In the genomic region with DNA sequence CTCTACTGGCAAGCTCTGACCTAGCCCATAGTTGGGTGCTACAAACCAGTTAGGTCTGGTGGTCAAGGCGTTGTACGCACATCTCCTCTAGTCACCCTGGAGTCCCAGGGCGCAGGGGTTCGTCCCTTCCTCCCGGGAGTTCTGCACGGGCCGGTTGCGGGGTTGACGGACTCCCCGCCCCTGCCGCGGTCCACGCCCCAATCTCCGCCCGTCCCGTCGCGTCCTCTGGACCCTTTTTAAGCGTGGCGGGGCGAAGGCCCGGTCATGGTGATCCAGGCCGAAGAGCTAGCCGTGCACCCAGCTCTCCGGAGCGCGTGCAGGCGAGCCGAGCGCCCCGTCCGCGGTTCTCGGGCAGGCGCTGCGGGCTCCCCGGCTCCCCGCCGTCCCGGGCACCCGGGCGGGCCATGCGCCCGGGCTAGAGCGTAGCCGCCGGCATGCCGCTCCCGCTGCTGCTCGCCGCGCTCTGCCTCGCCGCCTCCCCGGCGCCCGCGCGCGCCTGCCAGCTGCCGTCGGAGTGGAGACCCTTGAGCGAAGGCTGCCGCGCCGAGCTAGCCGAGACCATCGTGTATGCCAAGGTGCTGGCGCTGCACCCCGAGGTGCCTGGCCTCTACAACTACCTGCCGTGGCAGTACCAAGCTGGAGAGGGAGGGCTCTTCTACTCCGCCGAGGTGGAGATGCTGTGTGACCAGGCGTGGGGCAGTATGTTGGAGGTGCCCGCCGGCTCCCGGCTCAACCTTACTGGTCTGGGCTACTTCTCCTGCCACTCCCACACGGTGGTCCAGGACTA, we compare ENCODE assay signal across 8 mouse cellular contexts. TPM values are rescaled to one million over a fixed set of nuclear protein-coding genes. Genes with fewer than 3 reads are reported as not detected.
DNase-seq lines count a peak whose midpoint lies in the region; ATAC-seq and TF ChIP-seq lines count a peak whose summit lies in the region.

A gene (plus strand): TSS at position 277 of the 787 bp plus-strand sequence.

- DNase-seq in layer of hippocampus, adult 2 months (ENCODE audit: low spot score in 2 of 2): no peak
- DNase-seq in layer of hippocampus, adult 18-20 months (ENCODE audit: low spot score in 2 of 2): no peak
- peak; percentile 45 to 55 for DNase-seq in heart, adult 2 months
- peak; percentile 32 for DNase-seq in kidney, adult 9 months
- DNase-seq in liver, embryonic 14.5 days (ENCODE audit: low read depth in 3 of 3, low spot score in 3 of 3): no peak
- DNase-seq in ovary, postnatal 10 days (ENCODE audit: low spot score): peak; percentile 2
- DNase-seq in frontal cortex, postnatal 25 days (ENCODE audit: low spot score in 2 of 2): no peak

- no peak for TF ChIP-seq POLR2A in cortical plate, adult 2 months (IDR thresholded peaks at IDR 0.05; ENCODE audit: extremely low read depth, insufficient read depth, low read length)
- TF ChIP-seq POLR2A in heart, adult 2 months (IDR thresholded peaks at IDR 0.05; ENCODE audit: insufficient read depth, low read depth, low read length): no peak

- peak within 1 kb of the TSS; percentile 54 for H3K4me3 ChIP-seq in layer of hippocampus, adult 2 months
- peak within 1 kb of the TSS; percentile 52 for H3K4me3 ChIP-seq in cortical plate, adult 2 months (ENCODE audit: insufficient read depth, low read length)
- H3K4me3 ChIP-seq in heart, adult 2 months: peak within 1 kb of the TSS; percentile 36
- H3K4me3 ChIP-seq in liver, embryonic 14.5 days (ENCODE audit: insufficient read depth in 1 of 2, low read depth in 2 of 2, low read length in 2 of 2): peak within 1 kb of the TSS; percentile 25 to 34

- peak within 1 kb of the TSS; percentile 48 for H3K4me2 ChIP-seq in liver, embryonic 14.5 days (ENCODE audit: low read depth)

- no peaks in the 10 kb centered on the region for H3K36me3 ChIP-seq in heart, adult 2 months (ENCODE audit: control insufficient read depth, insufficient read depth, low read length)
- H3K36me3 ChIP-seq in liver, embryonic 14.5 days (replicated peaks; ENCODE audit: control insufficient read depth, insufficient read depth, low read depth): no peaks in the 10 kb centered on the region

- H3K9ac ChIP-seq in heart, adult 2 months (ENCODE audit: low read depth, low read length): peak within 1 kb of the TSS; percentile 46
- H3K9ac ChIP-seq in liver, embryonic 14.5 days (replicated peaks): no peak within 1 kb of the TSS

- intact Hi-C loops in heart, adult 2 months (cut with DNase I): no loop called here

- no peaks in the 10 kb centered on the region for H3K9me3 ChIP-seq in liver, embryonic 14.5 days (ENCODE audit: control insufficient read depth, low read length)

- H3K4me1 ChIP-seq in cortical plate, adult 2 months (ENCODE audit: control insufficient read depth, insufficient read depth, low read length): no peaks in the 10 kb centered on the region
- no peaks in the 10 kb centered on the region; the same call in 1 of the 2 replicates for H3K4me1 ChIP-seq in heart, adult 2 months (ENCODE audit: control insufficient read depth, insufficient read depth, low read length)
- no peaks in the 10 kb centered on the region for H3K4me1 ChIP-seq in liver, embryonic 14.5 days (replicated peaks; ENCODE audit: control insufficient read depth in 2 of 2, insufficient read depth in 2 of 2, low read length in 1 of 2)

- whole genome bisulfite sequencing in heart, adult 2 months: 1% methylated on average over 78 of the region's 78 CpGs
- 1% methylated on average over 74 of the region's 78 CpGs for WGBS in liver, embryonic 14.5 days (ENCODE audit: insufficient replicate concordance)

- TF ChIP-seq CTCF in layer of hippocampus, adult 2 months (conservative IDR thresholded peaks at IDR 0.05): no peak
- no peak for TF ChIP-seq CTCF in cortical plate, adult 2 months (IDR thresholded peaks at IDR 0.05; ENCODE audit: extremely low read depth, insufficient read depth, low read length)
- TF ChIP-seq CTCF in heart, adult 2 months (IDR thresholded peaks at IDR 0.05): no peak
- TF ChIP-seq CTCF in liver, embryonic 14.5 days (IDR thresholded peaks at IDR 0.05; ENCODE audit: low read depth): no peak

- TF ChIP-seq EP300 in heart, adult 2 months (IDR thresholded peaks at IDR 0.05; ENCODE audit: insufficient read depth, low read depth, low read length): no peak
- TF ChIP-seq EP300 in liver, embryonic 14.5 days (IDR thresholded peaks at IDR 0.05; ENCODE audit: low read depth): no peak

- H3K27me3 ChIP-seq in heart, adult 2 months (ENCODE audit: control insufficient read depth, insufficient read depth, low read length): peaks cover 5% of the 10 kb centered on the region
- peaks cover 33% of the 10 kb centered on the region for H3K27me3 ChIP-seq in liver, embryonic 14.5 days (ENCODE audit: control insufficient read depth, insufficient read depth, low read length)

- peak within 1 kb of the TSS; percentile 32; the same call in 1 of the 2 replicates for H3K27ac ChIP-seq in layer of hippocampus, adult 2 months
- H3K27ac ChIP-seq in cortical plate, adult 2 months (ENCODE audit: insufficient read depth, low read length): no peak within 1 kb of the TSS
- no peak within 1 kb of the TSS for H3K27ac ChIP-seq in heart, adult 2 months
- H3K27ac ChIP-seq in liver, embryonic 14.5 days: no peak within 1 kb of the TSS

- H3K79me2 ChIP-seq in heart, adult 2 months (replicated peaks; ENCODE audit: control insufficient read depth, insufficient read depth, low read length): no peaks in the 10 kb centered on the region

- no peak for ATAC-seq in liver, embryonic 14.5 days (ENCODE audit: insufficient read depth)

RNA-seq across cellular contexts. Expression of the gene that starts here (rescaled TPM):
- 10 to 100 TPM; 10.0 to 12.6 TPM for total RNA-seq in layer of hippocampus, adult 2 months (2021)
- 10 to 100 TPM in 1 of 2 experiments, 1 to 10 TPM in 1; 8.6 to 11.2 TPM for total RNA-seq in layer of hippocampus, adult 18-20 months (2021)
- 8.6 and 11.4 TPM in 2 replicates for polyA plus RNA-seq in cortical plate, adult 2 months (2012; rRNA removed)
- total RNA-seq in heart, adult 2 months (2021): 1 to 10 TPM; 3.9 to 4.0 TPM
- polyA plus RNA-seq in heart, adult 2 months (2012; rRNA removed): 5.0 and 6.6 TPM in 2 replicates
- polyA plus RNA-seq in liver, embryonic 14.5 days (2012; rRNA removed): 2.2 and 2.7 TPM in 2 replicates
- 2.7 and 3.0 TPM in 2 replicates for polyA plus RNA-seq in liver, embryonic 14.5 days (2014; fragmentation: Nextera tagmentation; extraction: Ambion mirVana)

Comparison
In these comparisons a context has a peak if more than half of its experiments do, and no peak if none do; other contexts are left out.
1. DNase-seq: peak in heart, adult 2 months (2 of 2), kidney, adult 9 months (single experiment) and ovary, postnatal 10 days (single experiment); none in layer of hippocampus, adult 2 months (0 of 2), layer of hippocampus, adult 18-20 months (0 of 2), liver, embryonic 14.5 days (0 of 3) and frontal cortex, postnatal 25 days (0 of 2).
2. Peak in every context shown above with its lines, with median percentiles within 50 percentile points of each other: H3K4me3 ChIP-seq.